Mouse (Mus musculus): ENCODE results near the gene Zmiz1. TPM values are rescaled to one million over a fixed set of nuclear protein-coding genes. Genes with fewer than 3 reads are reported as not detected.

Gene Zmiz1
- polyA plus RNA-seq, 1 experiment from 2014 or later = 4.3 TPM

DNA sequence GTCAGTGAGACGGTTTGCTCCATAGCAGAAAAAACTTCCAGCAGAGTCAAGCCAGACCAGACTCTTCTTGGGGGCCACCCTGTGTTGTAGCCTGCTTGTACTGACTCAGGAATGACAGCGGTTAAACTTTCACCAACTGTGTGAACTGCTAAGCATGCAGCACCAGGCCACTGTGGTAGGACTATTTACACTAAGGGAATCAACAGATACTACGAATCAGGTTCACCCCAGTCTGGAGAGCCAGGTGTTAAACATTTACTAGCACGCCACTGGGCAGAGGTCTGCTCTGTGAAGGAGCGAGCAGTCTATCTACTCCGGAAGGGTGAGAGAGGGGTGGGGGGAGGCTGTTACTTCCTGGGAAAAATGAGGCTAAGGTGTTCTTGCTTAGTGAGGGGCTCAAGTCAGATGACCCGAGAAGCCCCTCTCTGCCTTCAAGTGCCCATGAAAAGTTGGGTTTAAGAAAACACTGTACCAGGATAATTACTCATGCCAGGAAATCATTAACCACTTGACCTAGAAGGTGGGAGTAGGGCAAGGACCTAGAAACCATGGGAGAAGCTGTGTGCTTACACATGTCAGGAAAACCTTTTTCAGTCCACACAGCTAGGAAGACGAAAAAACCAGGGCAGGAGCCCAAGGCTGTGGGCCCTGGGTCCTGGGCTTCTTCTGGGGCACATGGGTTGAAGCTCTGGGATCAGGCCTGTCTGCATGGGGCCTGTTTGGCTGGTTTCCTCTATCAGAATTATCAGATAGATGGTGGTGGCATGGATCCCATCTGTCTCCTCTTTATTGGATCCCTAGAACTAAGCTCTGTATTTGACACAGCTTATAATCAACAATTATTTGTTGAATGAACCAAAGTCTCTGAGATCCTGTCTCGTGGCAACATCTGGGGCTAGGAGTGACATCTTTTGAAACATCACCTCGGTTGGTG lies 7.0 kb upstream of the Zmiz1 start:
- peak; percentile 54 for DNase-seq
- peaks cover 29% of the 10 kb centered on the region for H3K4me1 ChIP-seq (ENCODE audit: insufficient read depth)
- no peak for TF ChIP-seq CTCF (IDR thresholded peaks at IDR 0.05; ENCODE audit: low read depth)
- TF ChIP-seq EP300 (IDR thresholded peaks at IDR 0.05; ENCODE audit: low read depth) = peak; percentile 9; the same call in 1 of the 2 replicates
- peak; percentile 89 for ATAC-seq
- no peaks in the 10 kb centered on the region for H3K36me3 ChIP-seq (replicated peaks; ENCODE audit: insufficient read depth, low read length)
- peak overlapping the region; percentile 97 for H3K27ac ChIP-seq (ENCODE audit: low read depth)
- WGBS (ENCODE audit: insufficient replicate concordance) = 41% methylated on average over 10 of the region's 10 CpGs
- H3K9me3 ChIP-seq (ENCODE audit: low read length) = no peaks in the 10 kb centered on the region
- no peaks in the 10 kb centered on the region for H3K27me3 ChIP-seq (ENCODE audit: insufficient read depth, low read length)
- peak overlapping the region; percentile 50 for H3K9ac ChIP-seq (replicated peaks)
- H3K4me3 ChIP-seq (ENCODE audit: low read depth, low read length) = no peak overlapping the region
- peak overlapping the region; percentile 44 for H3K4me2 ChIP-seq (ENCODE audit: low read depth, low read length)

DNA sequence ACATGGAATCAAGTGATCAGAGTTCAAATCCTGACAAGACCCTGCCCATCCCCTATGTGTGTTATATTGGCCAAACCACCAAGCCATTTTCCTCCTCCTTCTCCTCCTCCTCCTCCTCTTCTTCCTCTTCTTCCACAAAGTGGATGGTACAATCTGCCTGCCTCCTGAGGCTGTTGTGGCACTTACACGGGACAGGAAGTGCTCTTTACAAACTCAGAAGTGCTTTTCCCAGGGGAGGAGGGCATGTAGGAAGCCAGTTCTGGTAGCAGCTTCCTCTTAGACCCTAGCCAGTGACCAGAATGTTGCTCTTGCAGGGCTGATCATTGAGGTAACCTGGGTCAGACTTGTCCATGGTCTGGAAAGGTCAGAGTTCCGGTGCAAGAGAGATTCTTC lies 6.4 kb upstream of the Zmiz1 start:
- Histone ChIP-seq H3K27ac (ENCODE audit: low read depth) (peak overlapping the region; percentile 97), H3K9ac (replicated peaks) (no peak overlapping the region)

GRCm38 (mm10) chr14:25454066-25454760 lies 4.8 kb upstream of the Zmiz1 start:
- Histone ChIP-seq H3K27ac (ENCODE audit: low read depth) (no peak overlapping the region), H3K9ac (replicated peaks) (no peak overlapping the region), H3K4me1 (ENCODE audit: insufficient read depth) (peaks cover 31% of the 10 kb centered on the region), H3K36me3 (replicated peaks; ENCODE audit: insufficient read depth, low read length) (no peaks in the 10 kb centered on the region), H3K4me2 (ENCODE audit: low read depth, low read length) (no peak overlapping the region), H3K9me3 (ENCODE audit: low read length) (no peaks in the 10 kb centered on the region), H3K27me3 (ENCODE audit: insufficient read depth, low read length) (no peaks in the 10 kb centered on the region), H3K4me3 (ENCODE audit: low read depth, low read length) (no peak overlapping the region)
- no peak for ATAC-seq
- DNase-seq = no peak
- TF ChIP-seq EP300 (IDR thresholded peaks at IDR 0.05; ENCODE audit: low read depth) = no peak
- no peak for TF ChIP-seq CTCF (IDR thresholded peaks at IDR 0.05; ENCODE audit: low read depth)
- WGBS (ENCODE audit: insufficient replicate concordance) = 69% methylated on average over 12 of the region's 12 CpGs

More for the DNA sequence above, 6.4 kb upstream of the Zmiz1 start:
- no peaks in the 10 kb centered on the region for H3K36me3 ChIP-seq (replicated peaks; ENCODE audit: insufficient read depth, low read length)
- H3K4me2 ChIP-seq (ENCODE audit: low read depth, low read length) = no peak overlapping the region
- no peaks in the 10 kb centered on the region for H3K27me3 ChIP-seq (ENCODE audit: insufficient read depth, low read length)
- ATAC-seq (no peak), DNase-seq (no peak)
- H3K4me3 ChIP-seq (ENCODE audit: low read depth, low read length) = no peak overlapping the region
- 21% methylated on average over 2 of the region's 2 CpGs for WGBS (ENCODE audit: insufficient replicate concordance)
- TF ChIP-seq CTCF (IDR thresholded peaks at IDR 0.05; ENCODE audit: low read depth) (no peak), EP300 (IDR thresholded peaks at IDR 0.05; ENCODE audit: low read depth) (no peak)
- H3K4me1 ChIP-seq (ENCODE audit: insufficient read depth) = peaks cover 29% of the 10 kb centered on the region
- H3K9me3 ChIP-seq (ENCODE audit: low read length) = no peaks in the 10 kb centered on the region

DNA sequence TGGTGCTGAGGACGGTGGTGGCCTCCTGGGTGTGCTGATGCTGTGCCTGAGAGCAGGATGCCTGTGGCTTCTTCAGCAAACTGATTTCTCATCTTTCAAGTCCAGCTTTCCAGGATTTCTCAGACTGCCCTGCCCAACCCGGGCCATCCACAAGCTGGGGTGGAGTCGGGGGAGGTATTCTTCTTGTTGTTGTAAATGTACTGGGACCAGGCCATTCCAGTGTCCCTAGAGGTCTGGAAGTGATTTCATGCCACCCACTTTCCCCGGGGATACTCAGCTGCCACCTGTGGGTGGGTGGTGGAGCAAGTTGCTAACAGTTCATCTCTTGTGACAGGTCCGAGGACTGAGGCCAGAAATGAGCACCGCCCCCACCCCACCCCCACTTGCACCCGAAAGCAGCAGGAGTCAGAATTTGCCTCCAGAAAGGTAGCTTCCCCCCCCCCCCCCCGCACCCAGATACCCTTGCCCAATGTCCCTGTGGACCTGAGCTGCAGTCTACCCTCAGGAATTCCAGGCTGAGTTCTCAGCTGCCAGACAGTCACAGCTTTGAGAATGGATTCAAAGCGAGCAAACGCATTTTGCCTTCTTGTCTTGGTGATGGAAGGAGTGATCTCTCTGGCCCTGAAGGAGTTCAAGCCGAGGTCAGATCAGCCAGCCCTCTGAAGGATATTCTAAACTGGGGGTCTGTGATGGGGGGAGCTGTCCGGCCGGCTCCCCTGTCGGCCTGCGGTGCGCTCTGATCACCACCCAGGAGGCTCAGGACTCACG lies 2.1 kb upstream of the Zmiz1 start:
- H3K9ac ChIP-seq (replicated peaks) = peak overlapping the region; percentile 75
- peak overlapping the region; percentile 80 for H3K4me3 ChIP-seq (ENCODE audit: low read depth, low read length)
- peak overlapping the region; percentile 99 for H3K4me2 ChIP-seq (ENCODE audit: low read depth, low read length)
- H3K4me1 ChIP-seq (ENCODE audit: insufficient read depth) = peaks cover 31% of the 10 kb centered on the region
- DNase-seq (peak; percentile 76), ATAC-seq (peak; percentile 4; the same call in 1 of the 2 replicates)
- 12% methylated on average over 17 of the region's 17 CpGs for WGBS (ENCODE audit: insufficient replicate concordance)
- no peaks in the 10 kb centered on the region for H3K27me3 ChIP-seq (ENCODE audit: insufficient read depth, low read length)
- peak overlapping the region; percentile 99 for H3K27ac ChIP-seq (ENCODE audit: low read depth)
- TF ChIP-seq EP300 (IDR thresholded peaks at IDR 0.05; ENCODE audit: low read depth) = no peak
- TF ChIP-seq CTCF (IDR thresholded peaks at IDR 0.05; ENCODE audit: low read depth) = peak; percentile 46
- H3K9me3 ChIP-seq (ENCODE audit: low read length) = no peaks in the 10 kb centered on the region
- no peaks in the 10 kb centered on the region for H3K36me3 ChIP-seq (replicated peaks; ENCODE audit: insufficient read depth, low read length)

GRCm38 (mm10) chr14:25457434-25457957 lies 1.5 kb upstream of the Zmiz1 start:
- TF ChIP-seq EP300 (IDR thresholded peaks at IDR 0.05; ENCODE audit: low read depth) (peak; percentile 12; the same call in 1 of the 2 replicates), CTCF (IDR thresholded peaks at IDR 0.05; ENCODE audit: low read depth) (peak; percentile 72)
- peak overlapping the region; percentile 80 for H3K4me3 ChIP-seq (ENCODE audit: low read depth, low read length)
- no peaks in the 10 kb centered on the region for H3K9me3 ChIP-seq (ENCODE audit: low read length)
- peaks cover 29% of the 10 kb centered on the region for H3K4me1 ChIP-seq (ENCODE audit: insufficient read depth)
- no peaks in the 10 kb centered on the region for H3K27me3 ChIP-seq (ENCODE audit: insufficient read depth, low read length)
- peak overlapping the region; percentile 99 for H3K27ac ChIP-seq (ENCODE audit: low read depth)
- peak; percentile 94 for DNase-seq
- no peaks in the 10 kb centered on the region for H3K36me3 ChIP-seq (replicated peaks; ENCODE audit: insufficient read depth, low read length)
- WGBS (ENCODE audit: insufficient replicate concordance) = 2% methylated on average over 51 of the region's 52 CpGs
- peak overlapping the region; percentile 75 for H3K9ac ChIP-seq (replicated peaks)
- peak; percentile 68 for ATAC-seq
- H3K4me2 ChIP-seq (ENCODE audit: low read depth, low read length) = peak overlapping the region; percentile 99
